Mouse (Mus musculus) spleen, postnatal 36 days (tissue): ENCODE results near the gene Fbxl20.

ENCODE experiments used
- DNase-seq, 2 experiments: peaks; one replicate each; pipeline ENCODE4 v3.0.0; 2022; ENCODE audit warnings: low spot score in 2 of 2, mixed read lengths in 1 of 2

The Fbxl20 gene

GRCm38 (mm10) chr11:98049672-98050519 is 100.3 kb downstream of the Fbxl20 start:
- peak; percentile 54 to 62 for DNase-seq

GRCm38 (mm10) chr11:98047745-98048144 is 102.5 kb downstream of the Fbxl20 start:
- no peak for DNase-seq

GRCm38 (mm10) chr11:98046466-98046865 is 103.7 kb downstream of the Fbxl20 start:
- no peak for DNase-seq

GRCm38 (mm10) chr11:98045596-98045995 is 104.6 kb downstream of the Fbxl20 start:
- no peak for DNase-seq

- no peak for DNase-seq
Observed at GRCm38 (mm10) chr11:98044074-98044473, 106.1 kb downstream of the Fbxl20 start.

GRCm38 (mm10) chr11:98042741-98043140 is 107.5 kb downstream of the Fbxl20 start:
- no peak for DNase-seq

- no peak for DNase-seq
Observed at GRCm38 (mm10) chr11:98040975-98041374, 109.2 kb downstream of the Fbxl20 start.

- no peak for DNase-seq
Observed at GRCm38 (mm10) chr11:98037871-98038270, 112.3 kb downstream of the Fbxl20 start.

GRCm38 (mm10) chr11:98035977-98036377 is 114.2 kb downstream of the Fbxl20 start:
- DNase-seq, result no peak

- no peak for DNase-seq
Observed at GRCm38 (mm10) chr11:98034840-98035239, 115.4 kb downstream of the Fbxl20 start.

- DNase-seq, result no peak
Observed at GRCm38 (mm10) chr11:98034061-98034460, 116.1 kb downstream of the Fbxl20 start.
